Mouse (Mus musculus): Measurements from ENCODE around the gene Figla.

Figla gene

DNA sequence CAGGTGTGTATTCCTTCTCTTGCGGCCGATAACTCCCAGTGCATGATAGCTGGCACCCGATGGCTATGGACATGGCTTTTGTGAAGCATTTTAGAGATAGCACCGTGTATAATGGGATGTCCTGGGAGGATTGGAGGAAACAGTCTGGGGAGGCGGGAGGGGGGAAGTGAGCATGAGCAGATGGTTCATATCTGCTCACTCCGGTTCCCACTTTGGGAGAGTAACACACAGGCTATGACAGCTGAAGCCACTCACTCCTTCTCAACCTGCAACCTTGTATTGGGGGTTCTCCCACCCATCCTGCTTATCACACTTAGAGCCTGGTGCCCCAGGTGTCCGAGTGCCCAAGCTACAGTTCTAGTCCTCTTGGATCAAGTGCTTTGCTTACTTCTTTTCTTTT, 54.3 kb downstream of the Figla start:
- no peak for DNase-seq (ENCODE audit: low spot score)
